Mouse (Mus musculus) T-cell, adult 2 months (primary cell): ENCODE results near the gene Clpp.

Experiments used
- DNase-seq: peaks from one replicate; pipeline ENCODE4 v3.0.0; 2022; ENCODE audit warnings: low spot score

Gene Clpp

GRCm38 (mm10) chr17:56990115-56990746 lies at the start of gene Clpp:
Clpp (plus strand) TSS chr17:56990305.
- DNase-seq = peak; percentile 98

GRCm38 (mm10) chr17:56950915-56951314 lies 39.2 kb upstream of the Clpp start:
- DNase-seq = peak; percentile 65

- no peak for DNase-seq
These were observed 37.5 kb upstream of the Clpp start for GRCm38 (mm10) chr17:56952639-56953038.

- DNase-seq = no peak
These were observed 35.2 kb upstream of the Clpp start for GRCm38 (mm10) chr17:56954871-56955270.

- DNase-seq = peak; percentile 34
These were observed 32.2 kb upstream of the Clpp start for GRCm38 (mm10) chr17:56957763-56958429.

GRCm38 (mm10) chr17:56958667-56959066 lies 31.4 kb upstream of the Clpp start:
- no peak for DNase-seq

GRCm38 (mm10) chr17:56961880-56962279 lies 28.2 kb upstream of the Clpp start:
- DNase-seq = no peak

GRCm38 (mm10) chr17:56962642-56963405 lies 27.3 kb upstream of the Clpp start:
- no peak for DNase-seq

- DNase-seq = no peak
These were observed 26.5 kb upstream of the Clpp start for GRCm38 (mm10) chr17:56963646-56964045.

GRCm38 (mm10) chr17:56969321-56969720 lies 20.8 kb upstream of the Clpp start:
- no peak for DNase-seq

GRCm38 (mm10) chr17:56970081-56970480 lies 20.0 kb upstream of the Clpp start:
- no peak for DNase-seq

- no peak for DNase-seq
These were observed 16.0 kb upstream of the Clpp start for GRCm38 (mm10) chr17:56973956-56974707.

- no peak for DNase-seq
These were observed 15.3 kb upstream of the Clpp start for GRCm38 (mm10) chr17:56974708-56975240.

- no peak for DNase-seq
These were observed 14.7 kb upstream of the Clpp start for GRCm38 (mm10) chr17:56975391-56975790.

GRCm38 (mm10) chr17:56976531-56977390 lies 13.3 kb upstream of the Clpp start:
- DNase-seq = no peak

GRCm38 (mm10) chr17:56979524-56979923 lies 10.6 kb upstream of the Clpp start:
- DNase-seq = no peak

- DNase-seq = no peak
These were observed 9.1 kb upstream of the Clpp start for GRCm38 (mm10) chr17:56981049-56981448.

GRCm38 (mm10) chr17:56982013-56982412 lies 8.1 kb upstream of the Clpp start, which contains the start of gene Acer1:
Acer1 (minus strand) TSS chr17:56982126.
- DNase-seq = no peak

- DNase-seq = no peak
These were observed 5.2 kb upstream of the Clpp start for GRCm38 (mm10) chr17:56984886-56985285.

GRCm38 (mm10) chr17:56985656-56986055 lies 4.4 kb upstream of the Clpp start:
- no peak for DNase-seq
